Mouse (Mus musculus): ENCODE data around the gene 4930568D16Rik.

GRCm38 (mm10) chr2:35331205-35331604 is 36.3 kb downstream of the 4930568D16Rik start:
- no peak for TF ChIP-seq CTCF (IDR thresholded peaks at IDR 0.05; ENCODE audit: control insufficient read depth, insufficient read depth, low read length)
- TF ChIP-seq POLR2A (IDR thresholded peaks at IDR 0.05; ENCODE audit: borderline replicate concordance, control insufficient read depth, low read depth, low read length): no peak

Measured in bone marrow, adult 2 months (tissue).